8 mouse cellular contexts compared by ENCODE assay signal in genomic region chr1:55131424-55132014, GRCm38 (mm10). TPM values are rescaled to one million over a fixed set of nuclear protein-coding genes. Genes with fewer than 3 reads are reported as not detected.
DNase-seq lines count a peak whose midpoint lies in the region; ATAC-seq and TF ChIP-seq lines count a peak whose summit lies in the region.

No protein-coding gene starts in this region.

- H3K4me2 ChIP-seq in liver, embryonic 13.5 days, result peak overlapping the region; percentile 82
- peak overlapping the region; percentile 70 for H3K4me2 ChIP-seq in neural tube, embryonic 12.5 days (replicated peaks)

- peaks cover 8% of the 10 kb centered on the region for H3K4me1 ChIP-seq in thymus, adult 2 months (replicated peaks; ENCODE audit: control insufficient read depth, insufficient read depth, low read length)
- peaks cover 39% of the 10 kb centered on the region for H3K4me1 ChIP-seq in liver, embryonic 13.5 days (replicated peaks)
- H3K4me1 ChIP-seq in neural tube, embryonic 12.5 days, result peaks cover 10% of the 10 kb centered on the region

- WGBS in thymus, adult 2 months, result under 1% methylated on average over 47 of the region's 47 CpGs
- 1% methylated on average over 32 of the region's 47 CpGs for WGBS in liver, embryonic 13.5 days (ENCODE audit: insufficient replicate concordance)
- under 1% methylated on average over 45 of the region's 47 CpGs for WGBS in neural tube, embryonic 12.5 days

- TF ChIP-seq POLR2A in thymus, adult 2 months (IDR thresholded peaks at IDR 0.05; ENCODE audit: control insufficient read depth, extremely low read depth, insufficient read depth, low read length, poor library complexity), result no peak

- DNase-seq in adrenal gland, postnatal 14 days, result peak; percentile 75
- no peak for DNase-seq in adrenal gland, adult 2 months
- DNase-seq in thymus, adult 2 months, result no peak
- DNase-seq in thymus, postnatal 25 days, result no peak
- DNase-seq in forelimb bud, embryonic 11.5 days (ENCODE audit: low read depth, low spot score), result peak; percentile 46
- no peak for DNase-seq in liver, embryonic 13.5 days
- DNase-seq in retina, embryonic 14.5 days (ENCODE audit: low spot score), result no peak

- 0 out of 2 replicates have a peak, but pooled peaks have one; percentile 5 for TF ChIP-seq CTCF in thymus, adult 2 months (IDR thresholded peaks at IDR 0.05; ENCODE audit: borderline replicate concordance, control insufficient read depth, extremely low read depth, insufficient read depth, low read length, poor library complexity)

- ATAC-seq in liver, embryonic 13.5 days (ENCODE audit: low read depth), result peak; percentile 77
- ATAC-seq in neural tube, embryonic 12.5 days (ENCODE audit: low FRiP score, low read depth), result peak; percentile 93; the same call in 1 of the 2 replicates

- no peaks in the 10 kb centered on the region for H3K36me3 ChIP-seq in thymus, adult 2 months (ENCODE audit: control insufficient read depth, insufficient read depth, low read length)
- H3K36me3 ChIP-seq in liver, embryonic 13.5 days, result peaks cover 9% of the 10 kb centered on the region
- H3K36me3 ChIP-seq in neural tube, embryonic 12.5 days, result peaks cover 7% of the 10 kb centered on the region; the same call in 1 of the 2 replicates

- peak overlapping the region; percentile 99 for H3K9ac ChIP-seq in liver, embryonic 13.5 days
- H3K9ac ChIP-seq in neural tube, embryonic 12.5 days, result peak overlapping the region; percentile 98

- no peaks in the 10 kb centered on the region for H3K27me3 ChIP-seq in thymus, adult 2 months (ENCODE audit: control insufficient read depth, insufficient read depth, low read length)
- H3K27me3 ChIP-seq in liver, embryonic 13.5 days, result no peaks in the 10 kb centered on the region
- no peaks in the 10 kb centered on the region for H3K27me3 ChIP-seq in neural tube, embryonic 12.5 days (replicated peaks)

- peak overlapping the region; percentile 82 for H3K4me3 ChIP-seq in thymus, adult 2 months (ENCODE audit: control insufficient read depth, insufficient read depth, low read length)
- H3K4me3 ChIP-seq in liver, embryonic 13.5 days (replicated peaks), result peak overlapping the region; percentile 100
- H3K4me3 ChIP-seq in neural tube, embryonic 12.5 days, result peak overlapping the region; percentile 96

- H3K27ac ChIP-seq in thymus, adult 2 months (ENCODE audit: control insufficient read depth, insufficient read depth, low read length), result peak overlapping the region; percentile 48
- H3K27ac ChIP-seq in liver, embryonic 13.5 days, result peak overlapping the region; percentile 96
- H3K27ac ChIP-seq in neural tube, embryonic 12.5 days, result peak overlapping the region; percentile 98

- no peaks in the 10 kb centered on the region for H3K9me3 ChIP-seq in liver, embryonic 13.5 days (replicated peaks)
- no peaks in the 10 kb centered on the region for H3K9me3 ChIP-seq in neural tube, embryonic 12.5 days

RNA-seq across cellular contexts. Expression of gene Mob4, which starts 0.5 kb away (rescaled TPM):
- total RNA-seq in adrenal gland, postnatal 14 days (2021), result 294 and 307 TPM in 2 replicates
- 100 to 1,000 TPM; 136 to 390 TPM for total RNA-seq in adrenal gland, adult 2 months (2021)
- polyA plus RNA-seq in adrenal gland, adult 2 months (2012; rRNA removed), result 14.5 and 24.4 TPM in 2 replicates
- polyA plus RNA-seq in thymus, adult 2 months (2012; rRNA removed), result 10.7 and 12.4 TPM in 2 replicates
- polyA plus RNA-seq in liver, embryonic 13.5 days (2015; fragmentation: Nextera tagmentation; extraction: Ambion mirVana), result 45.0 and 58.2 TPM in 2 replicates
- polyA plus RNA-seq in neural tube, embryonic 12.5 days (2016; fragmentation: Nextera tagmentation; extraction: Ambion mirVana), result 158 and 165 TPM in 2 replicates

RNA-seq across cellular contexts. Expression of gene Hspd1, which starts 43.5 kb away (rescaled TPM):
- 1,112 and 1,123 TPM in 2 replicates for total RNA-seq in adrenal gland, postnatal 14 days (2021)
- 1,000 to 10,000 TPM; 1,172 to 1,353 TPM for total RNA-seq in adrenal gland, adult 2 months (2021)
- polyA plus RNA-seq in adrenal gland, adult 2 months (2012; rRNA removed), result 38.9 and 40.1 TPM in 2 replicates
- polyA plus RNA-seq in thymus, adult 2 months (2012; rRNA removed), result 28.3 and 31.5 TPM in 2 replicates
- polyA plus RNA-seq in liver, embryonic 13.5 days (2015; fragmentation: Nextera tagmentation; extraction: Ambion mirVana), result 478 and 596 TPM in 2 replicates
- 338 TPM in 2 replicates for polyA plus RNA-seq in neural tube, embryonic 12.5 days (2016; fragmentation: Nextera tagmentation; extraction: Ambion mirVana)

RNA-seq across cellular contexts. Expression of gene Hspe1, which starts 43.6 kb away (rescaled TPM):
- total RNA-seq in adrenal gland, postnatal 14 days (2021), result 556 and 584 TPM in 2 replicates
- 100 to 1,000 TPM; 618 to 826 TPM for total RNA-seq in adrenal gland, adult 2 months (2021)
- polyA plus RNA-seq in adrenal gland, adult 2 months (2012; rRNA removed), result 64.2 and 81.1 TPM in 2 replicates
- 33.2 and 38.3 TPM in 2 replicates for polyA plus RNA-seq in thymus, adult 2 months (2012; rRNA removed)
- polyA plus RNA-seq in liver, embryonic 13.5 days (2015; fragmentation: Nextera tagmentation; extraction: Ambion mirVana), result 600 and 712 TPM in 2 replicates
- 329 and 346 TPM in 2 replicates for polyA plus RNA-seq in neural tube, embryonic 12.5 days (2016; fragmentation: Nextera tagmentation; extraction: Ambion mirVana)

Comparison
In these comparisons a context has a peak if more than half of its experiments do, and no peak if none do; other contexts are left out.
1. DNase-seq: peak in adrenal gland, postnatal 14 days (single experiment) and forelimb bud, embryonic 11.5 days (single experiment); none in adrenal gland, adult 2 months (single experiment), thymus, adult 2 months (single experiment), thymus, postnatal 25 days (single experiment), liver, embryonic 13.5 days (single experiment) and retina, embryonic 14.5 days (single experiment).
2. H3K27ac ChIP-seq: peak in every context shown above with its lines; median percentile 98 in neural tube, embryonic 12.5 days; 96 in liver, embryonic 13.5 days; 48 in thymus, adult 2 months.
3. Peak in every context shown above with its lines, with median percentiles within 50 percentile points of each other: H3K4me3 ChIP-seq.